Mouse (Mus musculus): ENCODE data around the gene Ascc1.

Ascc1 gene

DNA sequence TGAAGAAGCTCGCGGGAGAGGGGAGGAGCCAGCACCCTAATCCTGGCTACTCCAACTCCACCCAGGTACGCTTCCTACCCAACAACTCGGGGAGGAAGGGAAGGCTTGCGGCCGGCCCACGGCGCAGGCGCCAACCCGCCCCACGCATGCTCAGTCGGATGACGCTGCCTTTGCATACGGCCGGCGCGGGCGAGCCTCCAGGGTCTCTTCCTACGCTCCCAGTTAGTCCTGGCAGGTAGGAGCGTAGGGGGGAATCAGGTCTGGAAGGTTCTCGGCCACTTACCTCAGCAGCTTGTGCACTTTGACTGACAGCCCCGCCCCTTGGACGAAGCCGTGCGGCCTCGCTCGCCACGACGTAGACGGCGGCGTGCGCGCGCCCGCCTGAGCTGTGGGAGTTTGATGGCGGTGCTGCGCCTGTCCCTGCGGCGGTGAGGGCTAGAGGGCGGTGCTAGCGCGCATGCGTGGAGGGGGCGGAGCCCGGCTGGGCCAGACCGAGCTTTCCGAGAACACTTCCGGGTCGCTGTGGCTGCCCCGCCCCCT, at the start of gene Ascc1, which contains the start of gene Anapc16:
TSS of gene Ascc1 (plus strand) at position 133 of the 540 bp plus-strand sequence.
TSS of gene Anapc16 (minus strand) at position 463 of the 540 bp plus-strand sequence.
- peak; percentile 95 to 96 for DNase-seq

DNA sequence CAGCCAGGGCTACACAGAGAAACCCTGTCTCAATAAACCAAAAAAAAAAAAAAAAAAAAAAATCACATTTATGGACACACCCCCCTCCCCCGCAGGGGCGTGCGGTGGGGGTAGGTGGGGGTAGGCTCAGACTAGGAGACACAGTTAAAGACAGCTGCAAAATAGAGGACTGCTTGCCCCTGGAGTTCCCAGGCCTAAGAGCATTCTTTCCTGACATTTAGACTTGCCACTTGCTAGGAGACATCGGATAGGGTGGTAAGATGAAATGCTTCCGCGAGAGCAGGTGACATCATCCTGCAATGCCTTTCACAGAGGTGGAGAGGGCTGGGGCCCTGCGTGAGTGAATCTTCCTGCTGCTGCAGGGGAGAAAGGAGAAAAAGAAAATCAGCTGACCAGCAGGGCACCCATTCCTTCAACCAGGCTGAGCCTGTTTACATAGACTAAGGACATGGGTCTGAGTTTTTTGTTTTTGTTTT, 49.0 kb upstream of the Ascc1 start:
- DNase-seq, result no peak

DNA sequence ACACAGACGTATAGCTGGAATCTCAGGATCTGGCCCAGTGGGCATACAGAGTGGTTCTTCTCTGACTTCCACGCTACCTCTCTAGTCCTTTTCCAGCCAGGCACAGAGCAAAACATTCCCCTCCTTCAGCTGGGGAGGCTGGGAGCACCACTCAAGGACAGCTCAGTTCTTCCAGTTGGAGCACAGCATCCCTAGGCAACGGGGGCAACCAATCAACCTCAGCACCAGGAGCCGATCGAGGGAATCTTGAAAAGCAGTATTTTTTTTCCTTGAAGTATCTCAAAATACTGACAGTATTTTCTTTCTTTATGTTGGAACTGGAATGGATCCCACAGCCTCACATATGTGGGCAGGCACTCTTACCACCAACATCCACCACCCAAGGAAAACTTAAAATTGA, 45.9 kb upstream of the Ascc1 start:
- no peak for DNase-seq

DNA sequence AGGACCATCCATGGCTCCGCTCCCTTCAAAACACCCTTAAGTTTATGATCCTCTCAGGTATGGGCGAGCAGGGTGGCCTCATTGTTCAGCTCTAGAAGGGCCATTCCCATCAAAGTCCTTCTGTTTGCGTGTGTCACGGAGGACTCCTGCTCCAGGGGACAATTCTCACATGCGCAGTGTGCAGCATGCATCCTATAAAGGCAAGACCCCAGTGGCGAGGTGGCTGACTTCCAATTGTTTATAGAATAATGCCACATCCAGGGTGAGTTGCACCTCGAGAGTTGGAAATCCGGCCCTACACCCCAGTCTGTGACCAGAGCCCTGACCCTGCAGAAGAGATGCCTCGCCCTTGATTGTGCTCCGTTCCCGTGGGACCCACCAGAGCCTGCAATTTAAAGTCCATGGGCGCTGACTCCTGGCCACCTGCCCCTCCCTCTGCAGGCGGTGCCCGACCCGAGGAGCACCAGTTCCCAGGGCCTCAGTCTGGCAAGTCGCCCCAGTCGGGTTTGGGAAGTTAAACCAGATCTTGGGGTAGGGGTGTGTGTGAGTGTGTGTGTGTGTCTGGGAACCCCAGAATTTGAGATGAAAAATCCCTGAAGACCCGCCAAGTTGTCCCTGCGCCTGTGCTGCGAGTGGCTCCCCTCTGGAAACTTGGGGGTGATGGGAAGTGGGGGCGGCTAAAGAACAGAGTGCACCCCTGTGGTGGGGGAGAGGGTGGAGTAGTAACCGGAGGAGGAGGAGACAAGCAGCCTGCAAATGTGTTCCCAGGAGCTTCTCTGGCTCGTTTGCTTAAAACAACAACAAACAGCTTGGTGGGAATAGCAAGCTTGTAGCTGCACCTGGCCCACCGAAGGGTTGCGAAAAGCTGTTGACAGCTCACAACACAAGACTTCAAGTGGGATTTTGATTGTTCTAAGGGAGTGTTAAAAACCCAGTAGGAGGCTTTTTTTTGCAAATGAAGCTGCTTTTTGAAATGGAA, 45.1 kb upstream of the Ascc1 start:
- DNase-seq, result peak in 1 of 2 experiments; percentile 11

DNA sequence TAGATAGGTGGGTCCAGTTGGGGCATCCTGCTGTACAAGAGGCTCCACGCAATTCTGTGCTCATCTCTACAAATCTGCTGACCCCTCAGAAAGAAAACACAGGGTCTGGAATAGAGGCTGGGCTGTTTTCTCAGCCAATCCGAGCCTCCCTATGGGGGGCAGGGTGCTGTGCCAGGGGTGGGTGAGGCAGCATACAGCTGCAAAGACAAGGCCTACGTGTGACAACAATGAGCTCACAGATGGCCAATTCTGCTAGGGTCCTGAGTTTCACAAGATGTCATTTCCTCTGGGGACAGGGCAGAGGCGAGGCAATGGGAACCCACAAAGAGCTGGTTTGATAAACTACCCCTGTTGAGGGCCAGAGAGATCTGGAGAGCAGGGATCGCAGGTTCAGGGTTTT, 44.1 kb upstream of the Ascc1 start:
- DNase-seq, result no peak

DNA sequence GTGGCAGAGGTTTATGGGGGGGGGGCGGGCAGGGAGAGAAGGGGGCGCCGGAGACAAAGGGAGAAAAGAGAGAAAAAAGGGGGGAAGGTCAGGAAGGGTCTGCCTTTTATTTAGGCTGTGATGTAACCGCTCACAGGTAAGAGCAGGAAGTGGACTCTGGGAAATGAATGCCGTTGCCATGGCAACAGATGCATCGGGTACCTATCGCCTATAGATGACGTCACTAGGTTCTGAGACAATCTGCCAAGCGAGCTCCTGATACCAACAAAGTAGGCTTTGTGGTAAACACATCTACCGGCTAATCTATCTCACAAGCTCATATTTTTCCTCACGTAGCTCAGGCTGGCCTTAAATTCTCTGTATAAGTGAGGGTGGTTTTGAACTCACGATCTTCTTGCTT, 43.1 kb upstream of the Ascc1 start:
- no peak for DNase-seq

DNA sequence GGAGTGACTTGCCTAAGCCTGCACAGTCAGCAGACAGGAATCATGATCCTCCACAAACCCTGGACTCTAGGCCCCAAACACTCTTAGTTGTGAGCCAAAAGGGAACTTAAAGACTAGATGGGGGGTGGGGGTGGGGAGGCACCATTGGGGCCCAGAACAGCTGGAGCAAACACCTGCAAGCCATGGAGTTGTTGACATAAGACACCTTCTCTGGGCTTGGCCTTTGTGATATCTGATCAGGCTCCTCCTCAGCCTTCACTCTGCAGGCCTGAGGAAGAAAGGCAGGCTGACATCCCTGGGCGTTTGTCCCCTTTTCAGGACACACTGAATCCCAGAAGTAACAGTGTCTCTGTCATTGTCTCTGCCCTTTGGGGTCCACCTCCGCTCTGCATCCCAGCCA, 39.0 kb upstream of the Ascc1 start:
- DNase-seq, result no peak

DNA sequence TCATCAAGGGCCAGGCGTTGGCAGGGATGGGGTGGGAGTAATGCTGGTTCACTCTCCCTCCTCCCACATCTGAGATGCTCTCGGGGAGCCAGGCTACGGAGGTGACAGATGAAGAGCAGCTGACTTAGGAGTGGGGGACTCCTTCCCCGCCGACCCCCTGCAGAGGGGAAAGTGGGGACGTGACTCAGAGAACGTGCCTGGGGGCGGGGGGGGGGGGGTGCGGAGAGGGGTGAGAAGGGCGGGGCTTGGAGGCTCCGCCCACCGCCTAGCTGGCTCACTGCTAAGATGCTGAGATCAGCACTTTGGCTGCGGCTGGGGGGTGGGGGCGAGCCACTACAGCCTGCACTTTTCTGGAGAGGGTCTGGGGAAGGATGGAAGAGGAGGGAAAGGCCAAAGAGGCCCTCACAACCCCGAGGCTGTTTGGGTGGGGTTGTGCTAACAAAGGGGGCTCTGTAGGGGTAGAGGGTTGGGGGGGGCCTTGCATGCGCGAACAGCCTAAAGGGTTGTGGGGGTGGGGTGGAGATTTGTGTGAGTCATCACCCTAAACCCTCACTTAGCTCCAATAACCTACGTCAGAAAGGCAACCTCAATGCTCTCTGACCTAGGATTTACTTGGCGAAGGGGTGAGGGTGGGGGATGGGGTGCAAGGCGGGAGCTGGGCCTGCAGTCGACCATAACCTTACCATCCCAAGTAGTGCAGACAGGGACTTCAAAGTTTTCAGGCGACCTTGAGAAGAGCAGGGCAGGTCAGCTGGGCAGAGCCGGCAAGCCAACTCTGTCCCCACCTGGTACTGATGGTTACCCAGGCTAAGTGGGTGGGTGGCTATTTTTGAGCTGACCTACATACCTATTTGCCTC, 37.9 kb upstream of the Ascc1 start:
- DNase-seq, result no peak

DNA sequence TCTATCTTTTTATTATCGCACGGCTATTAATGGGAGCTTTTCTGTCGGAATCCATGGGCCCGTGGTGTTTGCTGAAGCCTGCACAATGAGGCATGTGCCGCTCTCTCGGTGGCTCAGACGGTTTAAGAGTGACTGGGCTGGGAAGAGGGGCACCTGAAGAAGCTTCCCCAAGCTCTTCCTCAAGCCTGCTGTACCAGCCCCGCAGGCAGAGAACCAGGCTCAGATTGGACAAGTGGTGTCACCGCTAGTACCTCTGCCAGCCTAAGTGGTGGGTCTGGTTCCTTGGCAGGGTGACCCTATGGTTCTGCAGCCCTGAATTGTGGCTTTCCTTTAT, 37.3 kb upstream of the Ascc1 start:
- no peak for DNase-seq

DNA sequence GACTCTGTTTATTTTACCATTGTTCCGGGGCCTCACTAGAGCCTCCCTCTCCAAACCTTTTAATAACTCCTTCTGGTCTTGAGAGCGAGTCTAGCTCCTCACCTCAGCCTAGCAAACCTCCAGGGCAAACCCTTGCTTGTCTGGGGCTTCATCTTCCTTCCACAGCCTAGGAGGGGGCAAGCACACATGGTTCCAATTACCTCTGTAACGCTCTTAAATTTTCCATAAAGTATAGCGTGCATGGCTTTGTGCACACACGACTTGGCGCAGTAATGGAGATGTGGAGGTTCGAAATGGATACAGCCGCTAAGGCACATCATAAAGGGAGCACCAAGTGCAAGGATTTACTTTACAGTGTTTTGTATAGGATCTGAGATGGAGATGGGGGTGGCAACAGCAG, 36.8 kb upstream of the Ascc1 start:
- DNase-seq, result no peak

DNA sequence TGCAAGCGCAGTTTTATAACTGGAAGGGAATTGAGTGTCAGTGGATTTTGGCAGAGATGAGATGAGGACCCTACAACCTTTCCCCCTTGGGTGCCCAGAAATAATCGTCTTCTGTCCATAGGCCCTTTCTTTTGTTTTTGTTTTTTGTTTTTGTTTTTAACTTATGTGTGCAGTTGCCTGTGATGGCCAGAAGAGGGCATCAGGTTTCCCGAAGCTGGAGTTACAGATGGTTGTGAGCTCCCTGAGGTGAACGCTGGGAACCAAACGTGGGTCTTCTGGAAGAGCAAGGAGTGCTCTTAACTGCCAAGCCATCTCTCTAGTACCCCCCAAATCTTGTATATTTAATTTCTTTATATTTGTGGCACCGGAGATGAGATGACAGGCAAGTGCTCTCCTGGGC, 35.9 kb upstream of the Ascc1 start:
- DNase-seq, result no peak

DNA sequence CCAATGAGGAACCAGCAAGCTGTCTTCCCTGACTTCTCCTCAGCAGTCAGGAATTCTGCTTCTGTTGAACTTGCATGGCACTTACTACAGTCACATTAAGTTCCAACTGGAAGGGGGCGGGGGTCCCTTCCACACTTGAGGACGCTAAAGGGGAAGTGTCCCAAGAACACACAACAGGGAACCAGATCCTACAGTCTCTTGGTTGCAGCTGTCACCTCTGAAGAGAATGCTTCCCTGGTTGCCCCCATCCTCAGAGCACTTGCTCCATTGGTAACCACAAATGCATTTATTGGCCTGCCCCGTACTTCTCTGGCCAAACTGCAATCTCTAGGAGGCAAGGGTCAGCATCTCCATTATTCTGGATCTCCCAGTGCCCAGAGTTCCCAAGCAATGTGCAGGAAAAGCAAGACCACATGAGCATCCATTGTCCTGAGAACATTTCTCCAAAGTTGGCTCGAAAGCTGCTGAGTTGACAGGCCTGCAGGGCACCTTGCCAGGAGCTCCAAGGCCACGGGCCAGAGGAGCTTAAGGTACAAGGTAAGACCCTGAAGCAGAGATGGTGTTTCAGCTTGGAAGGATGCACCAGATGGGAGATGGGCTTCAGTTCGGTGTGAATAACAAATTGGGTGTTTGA, 35.2 kb upstream of the Ascc1 start:
- no peak for DNase-seq

DNA sequence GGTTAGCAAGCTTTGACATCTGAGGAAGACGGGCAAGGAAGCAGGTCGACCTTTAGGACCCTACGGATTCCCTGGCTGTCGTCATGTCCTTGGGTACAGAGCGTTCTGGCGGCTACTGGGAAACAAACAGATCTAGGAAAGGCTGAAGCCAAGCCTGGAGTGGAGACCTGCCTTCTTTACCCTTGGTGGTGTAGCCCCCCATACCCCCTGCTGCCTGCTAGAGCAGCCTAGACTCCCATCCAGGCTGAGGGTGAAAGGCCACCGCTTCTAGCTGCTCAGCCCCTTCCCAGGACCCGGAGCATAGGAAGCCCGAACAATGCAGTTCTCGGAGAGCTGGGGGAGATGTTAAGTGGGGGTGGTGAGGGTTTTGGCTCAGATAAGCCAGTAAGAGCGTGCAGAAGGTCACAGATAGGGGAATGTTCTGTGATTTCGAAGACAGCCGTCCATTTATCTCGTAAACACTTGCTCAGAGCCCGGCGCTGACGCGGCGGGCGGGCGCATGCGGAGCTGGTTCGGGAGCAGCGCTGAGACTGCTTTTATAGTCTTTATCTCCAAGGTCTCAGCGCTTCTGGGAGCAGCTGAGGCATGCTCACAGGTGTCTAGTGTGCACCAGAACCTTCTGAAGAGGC, 32.7 kb upstream of the Ascc1 start:
- peak; percentile 41 to 44 for DNase-seq

DNA sequence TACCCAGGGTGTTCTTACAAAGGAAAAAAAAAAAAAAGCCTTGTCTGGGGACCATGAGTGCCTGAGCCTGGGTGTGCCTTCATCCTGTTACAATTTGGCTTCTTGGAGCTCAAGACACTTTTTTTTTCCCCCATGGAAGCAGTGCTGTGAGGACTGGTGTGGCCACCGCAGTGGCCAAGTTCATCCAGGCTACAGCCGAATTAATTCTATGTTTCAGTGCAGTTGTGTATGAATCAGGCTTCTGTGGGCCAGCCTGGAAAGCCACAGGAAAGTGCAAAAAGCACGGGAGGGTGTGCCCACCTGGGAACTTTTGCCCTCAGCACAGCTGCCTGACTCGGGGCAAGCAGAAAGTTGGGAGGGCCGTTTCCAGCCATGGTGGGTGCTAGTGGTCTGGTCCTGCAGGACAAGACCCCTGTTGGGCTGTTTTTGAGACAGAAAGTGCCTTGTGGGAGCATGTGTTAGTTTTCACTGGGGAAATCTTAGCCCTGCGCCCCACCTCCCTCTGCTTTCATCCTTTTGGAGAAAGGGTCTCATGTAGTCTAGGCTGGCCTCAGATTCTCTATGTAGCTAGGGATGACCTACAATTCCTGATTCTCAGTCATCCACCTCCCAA, 32.0 kb upstream of the Ascc1 start:
- no peak for DNase-seq

DNA sequence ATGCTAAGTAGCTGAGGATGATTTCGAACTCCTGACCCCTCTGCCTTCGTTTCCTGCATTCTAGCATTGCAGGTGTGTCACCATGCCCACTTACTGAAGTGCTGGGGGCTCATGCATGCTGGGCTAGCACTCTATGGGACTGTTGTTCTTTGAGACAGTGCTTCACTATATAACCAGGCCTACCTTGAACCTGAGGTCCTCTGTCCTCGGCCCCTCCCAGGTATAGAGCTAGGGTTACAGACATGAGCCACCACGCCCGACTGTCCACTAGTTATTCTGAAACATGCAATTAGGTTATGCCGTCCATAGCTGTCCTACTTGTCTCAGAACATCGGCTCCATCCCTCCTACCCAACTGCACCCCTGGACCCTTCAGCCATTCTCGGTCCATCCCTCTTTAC, 30.8 kb upstream of the Ascc1 start:
- no peak for DNase-seq

DNA sequence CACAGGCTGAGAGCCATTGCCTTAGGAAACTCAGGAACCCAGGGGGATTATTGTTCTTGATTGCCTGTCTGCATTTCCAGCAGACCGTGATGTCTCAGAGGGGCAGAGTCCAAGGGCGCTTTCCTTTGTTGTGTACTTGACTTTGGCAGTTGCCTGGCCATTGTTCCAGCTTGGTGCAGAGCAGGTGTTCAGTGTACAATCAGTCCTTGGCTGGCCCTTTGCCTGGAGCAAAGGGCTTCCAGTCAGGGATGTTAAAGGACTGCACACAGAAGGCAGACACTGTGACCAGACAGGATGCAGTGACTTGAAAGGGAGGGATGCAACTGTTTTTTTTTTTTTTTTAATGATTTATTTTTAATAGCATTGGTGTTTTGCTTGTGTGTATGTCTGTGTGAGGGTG, 30.1 kb upstream of the Ascc1 start:
- no peak for DNase-seq

DNA sequence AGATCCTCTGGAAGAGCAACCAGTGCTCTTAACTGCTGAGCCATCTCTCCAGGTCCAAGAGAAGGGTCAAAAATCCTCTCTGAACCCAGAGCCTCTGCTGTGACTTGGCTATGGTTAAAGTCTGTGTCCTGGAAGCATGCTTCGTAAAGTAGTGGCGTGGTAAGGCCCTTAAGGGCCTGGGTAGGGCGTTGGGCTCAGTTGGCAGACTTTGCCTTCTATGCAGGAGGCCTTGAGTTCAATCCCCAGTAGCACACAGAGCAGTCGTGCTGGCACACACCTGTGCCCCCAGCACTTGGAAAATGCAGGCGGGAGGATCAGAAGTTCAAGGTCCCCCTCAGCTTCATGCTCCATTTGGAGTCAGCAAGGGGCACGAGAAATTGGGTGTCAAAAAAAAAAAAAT, 29.6 kb upstream of the Ascc1 start:
- no peak for DNase-seq

DNA sequence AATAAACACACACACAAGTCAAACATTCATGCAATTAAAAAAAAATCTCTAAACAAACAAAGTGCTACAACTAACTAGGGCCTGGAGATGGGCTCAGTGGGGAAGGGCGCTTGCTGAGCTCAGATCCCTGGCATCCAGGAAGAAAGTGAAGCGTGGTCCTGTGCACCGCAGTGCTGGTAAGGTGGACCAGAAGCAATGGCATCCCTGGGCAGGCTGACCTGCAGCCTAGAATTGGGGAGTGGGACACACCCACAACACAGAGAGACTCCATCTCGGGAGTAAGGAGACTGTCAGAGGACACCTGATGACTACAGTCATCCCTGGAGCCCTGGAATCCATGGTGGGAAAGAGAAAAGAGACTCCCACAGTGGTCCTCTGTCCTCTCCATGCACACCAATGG, 29.2 kb upstream of the Ascc1 start:
- no peak for DNase-seq

DNA sequence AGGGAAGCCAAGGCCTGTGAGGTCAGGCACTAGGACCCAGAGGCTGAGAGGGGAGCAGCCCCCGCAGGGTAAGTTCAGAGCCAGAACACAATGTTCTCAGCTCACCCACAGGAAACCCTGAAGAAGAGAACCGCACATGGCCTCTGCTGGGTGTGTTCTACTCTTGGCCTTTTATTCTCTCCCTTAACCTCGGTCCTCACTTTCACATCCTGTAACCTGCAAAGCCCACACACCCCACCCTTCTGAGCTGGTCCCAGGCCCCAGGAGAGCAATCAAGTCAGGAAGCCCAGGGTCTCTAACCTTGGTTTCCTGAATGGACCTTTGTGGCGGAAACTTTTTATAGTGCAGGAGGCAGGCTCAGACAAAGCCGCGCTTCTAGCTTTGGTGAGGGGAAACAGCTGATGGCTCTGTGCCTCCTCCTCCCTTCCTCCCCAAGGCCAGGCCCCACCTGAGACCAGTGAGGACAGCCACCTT, 28.4 kb upstream of the Ascc1 start:
- peak; percentile 68 to 84 for DNase-seq

DNA sequence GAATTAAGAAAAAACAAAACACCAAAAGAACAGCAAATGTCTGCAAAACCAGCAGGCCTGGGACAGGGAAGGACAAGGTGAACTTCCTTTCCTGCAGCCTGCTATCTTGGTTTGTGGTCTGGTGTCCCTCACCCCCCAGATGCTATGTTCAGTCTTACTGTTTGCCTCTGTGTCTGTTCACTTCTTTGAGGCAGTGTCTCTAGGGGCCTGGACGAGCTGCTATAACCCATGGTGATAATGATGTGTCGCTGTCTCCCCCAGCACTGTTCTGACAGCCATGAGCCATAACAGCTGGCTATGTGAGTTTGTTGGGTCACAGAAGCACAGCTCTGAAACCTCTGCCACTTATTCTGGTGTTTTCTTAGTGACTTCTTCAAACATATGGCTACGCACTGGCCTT, 27.8 kb upstream of the Ascc1 start:
- DNase-seq, result peak in 1 of 2 experiments; percentile 47

DNA sequence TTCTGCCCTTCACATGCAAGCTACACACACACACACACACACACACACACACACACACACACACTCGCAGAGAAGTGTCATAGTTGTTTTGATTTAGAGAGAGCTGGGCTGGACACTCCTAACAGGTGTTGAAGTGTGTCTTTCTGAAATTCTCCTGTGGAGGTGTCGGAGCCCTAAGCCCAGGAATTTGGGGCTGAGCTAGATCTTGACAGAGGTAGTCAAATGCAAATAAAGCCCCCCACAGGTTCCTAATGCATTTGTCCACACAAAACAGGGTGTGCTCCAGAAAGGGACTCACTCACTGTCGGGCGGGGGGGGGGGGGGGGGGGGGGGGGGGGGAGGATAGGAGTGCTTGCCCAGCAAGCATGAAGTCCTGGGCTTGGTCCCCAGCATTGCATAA, 25.5 kb upstream of the Ascc1 start:
- no peak for DNase-seq
